Mouse (Mus musculus) forebrain, postnatal 0 days (tissue): ENCODE measurements around the gene Dnajc17. TPM values are rescaled to one million over a fixed set of nuclear protein-coding genes. Genes with fewer than 3 reads are reported as not detected.

Source experiments
- ATAC-seq: fragments of 200-750 bp; cut with Nextera tagmentation; 2 replicates; pipeline ENCODE4 v1.8.0; 2017; ENCODE audit warnings: mild to moderate bottlenecking, moderate library complexity
- DNase-seq: peaks from one replicate; pipeline ENCODE4 v3.0.0-alpha.2; 2015
- H3K27ac ChIP-seq: fragments of 300-500 bp; sonication (generic); 2 replicates; pipeline ENCODE4 v1.5.1; 2014; ENCODE audit warnings: low read depth, mild to moderate bottlenecking, antibody characterized with exemption, low read length, moderate library complexity, mixed read lengths
- H3K27me3 ChIP-seq: fragments of 300-500 bp; sonication (generic); 2 replicates; pipeline ENCODE4 v1.6.1; 2014; ENCODE audit warnings: mild to moderate bottlenecking, low read length, mixed read lengths; ENCODE audit not compliant: insufficient read depth
- H3K36me3 ChIP-seq: fragments of 300-500 bp; sonication (generic); 2 replicates; pipeline ENCODE4 v1.6.1; 2014; ENCODE audit warnings: mild to moderate bottlenecking, moderate library complexity; ENCODE audit not compliant: insufficient read depth
- H3K4me1 ChIP-seq: fragments of 300-500 bp; sonication (generic); 2 replicates; pipeline ENCODE4 v1.6.1; 2014; ENCODE audit warnings: antibody characterized with exemption; ENCODE audit not compliant: insufficient read depth
- H3K4me2 ChIP-seq: fragments of 300-500 bp; sonication (generic); 2 replicates; pipeline ENCODE4 v1.6.1; 2014; ENCODE audit warnings: low read depth, mild to moderate bottlenecking, moderate library complexity
- H3K4me3 ChIP-seq: fragments of 300-500 bp; sonication (generic); 2 replicates; pipeline ENCODE4 v1.5.1; 2014; ENCODE audit warnings: low read depth, low read length, mixed read lengths
- H3K9ac ChIP-seq: fragments of 300-500 bp; sonication (generic); 2 replicates; pipeline ENCODE4 v1.6.1; 2014; ENCODE audit warnings: mild to moderate bottlenecking
- H3K9me3 ChIP-seq: fragments of 300-500 bp; sonication (generic); 2 replicates; pipeline ENCODE4 v1.6.1; 2016; ENCODE audit warnings: low read length
- CTCF ChIP-seq: sonication (generic); IDR thresholded peaks from 2 replicates; pipeline ENCODE4 v1.5.1; 2016; ENCODE audit warnings: antibody characterized with exemption, control low read depth, low read depth
- WGBS: fragments of 180-500 bp; shearing (Covaris S2); extraction: QIAGEN DNeasy Blood & Tissue Kit; methylation state at CpG from one replicate; pipeline ENCODE4 v1.1.7; 2014; 5-methylcytosine and 5-hydroxymethylcytosine counted together
- polyA plus RNA-seq: library from polyadenylated mRNA; unstranded; fragments of >200 nt; fragmentation: Nextera tagmentation; extraction: Ambion mirVana; gene quantifications from 2 replicates; pipeline ENCODE4 v1.2.1, GENCODE M21; 2015
- total RNA-seq: library from RNA; depleted of rRNA; stranded (reverse); fragments of >200 nt; gene quantifications from 2 replicates; pipeline ENCODE4 v1.2.3, GENCODE M21; 2014

Dnajc17 gene
- total and polyA plus RNA-seq, 2 experiments from 2014 or later = 25.2 to 41.9 TPM

GRCm38 (mm10) chr2:119198934-119199333 is 9.7 kb downstream of the Dnajc17 start:
- no peak overlapping the region for H3K4me3 ChIP-seq

GRCm38 (mm10) chr2:119198049-119198448 is 10.5 kb downstream of the Dnajc17 start:
- Histone ChIP-seq H3K27ac (no peak overlapping the region), H3K4me3 (no peak overlapping the region), H3K4me1 (no peaks in the 10 kb centered on the region), H3K9ac (no peak overlapping the region), H3K36me3 (no peaks in the 10 kb centered on the region), H3K9me3 (no peaks in the 10 kb centered on the region), H3K27me3 (no peaks in the 10 kb centered on the region), H3K4me2 (no peak overlapping the region)
- DNase-seq (no peak), ATAC-seq (no peak)
- TF ChIP-seq CTCF = no peak
- WGBS = 21% methylated on average over 1 of the region's 1 CpGs

More at GRCm38 (mm10) chr2:119198934-119199333, 9.7 kb downstream of the Dnajc17 start:
- DNase-seq (no peak), ATAC-seq (peak; percentile 54; the same call in 1 of the 2 replicates)
- WGBS = 30% methylated on average over 3 of the region's 3 CpGs
- Histone ChIP-seq H3K4me1 (no peaks in the 10 kb centered on the region), H3K9ac (no peak overlapping the region), H3K27ac (no peak overlapping the region), H3K36me3 (no peaks in the 10 kb centered on the region), H3K9me3 (no peaks in the 10 kb centered on the region), H3K27me3 (no peaks in the 10 kb centered on the region), H3K4me2 (no peak overlapping the region)
- no peak for TF ChIP-seq CTCF

- DNase-seq (no peak), ATAC-seq (no peak)
- Histone ChIP-seq H3K4me2 (no peak overlapping the region), H3K27me3 (no peaks in the 10 kb centered on the region), H3K36me3 (no peaks in the 10 kb centered on the region), H3K4me3 (no peak overlapping the region), H3K9ac (no peak overlapping the region), H3K27ac (no peak overlapping the region), H3K4me1 (no peaks in the 10 kb centered on the region), H3K9me3 (no peaks in the 10 kb centered on the region)
- 82% methylated on average over 1 of the region's 1 CpGs for WGBS
- TF ChIP-seq CTCF = no peak
These were observed 11.1 kb downstream of the Dnajc17 start for GRCm38 (mm10) chr2:119197493-119197892.

GRCm38 (mm10) chr2:119196316-119197108 is 12.1 kb downstream of the Dnajc17 start:
- ATAC-seq = no peak
- Histone ChIP-seq H3K4me3 (no peak overlapping the region), H3K9me3 (no peaks in the 10 kb centered on the region), H3K9ac (no peak overlapping the region), H3K36me3 (no peaks in the 10 kb centered on the region), H3K27ac (no peak overlapping the region), H3K4me1 (no peaks in the 10 kb centered on the region), H3K27me3 (no peaks in the 10 kb centered on the region), H3K4me2 (no peak overlapping the region)
- TF ChIP-seq CTCF = no peak
- WGBS = 31% methylated on average over 4 of the region's 4 CpGs
- DNase-seq = no peak

GRCm38 (mm10) chr2:119194140-119194539 is 14.5 kb downstream of the Dnajc17 start:
- 66% methylated on average over 5 of the region's 5 CpGs for WGBS

GRCm38 (mm10) chr2:119190969-119191368 is 17.6 kb downstream of the Dnajc17 start:
- no peak for DNase-seq
- Histone ChIP-seq H3K4me3 (no peak overlapping the region), H3K9me3 (no peaks in the 10 kb centered on the region), H3K4me2 (no peak overlapping the region), H3K4me1 (no peaks in the 10 kb centered on the region), H3K9ac (no peak overlapping the region), H3K27ac (no peak overlapping the region), H3K36me3 (peaks cover 1% of the 10 kb centered on the region; the same call in 1 of the 2 replicates), H3K27me3 (no peaks in the 10 kb centered on the region)
- TF ChIP-seq CTCF = no peak
- no peak for ATAC-seq
- WGBS = 88% methylated on average over 5 of the region's 5 CpGs

More at GRCm38 (mm10) chr2:119194140-119194539, 14.5 kb downstream of the Dnajc17 start:
- H3K36me3 ChIP-seq = no peaks in the 10 kb centered on the region
- H3K4me1 ChIP-seq = no peaks in the 10 kb centered on the region
- no peak overlapping the region for H3K9ac ChIP-seq
- H3K27ac ChIP-seq = no peak overlapping the region
- DNase-seq (no peak), ATAC-seq (peak; percentile 34; the same call in 1 of the 2 replicates)
- H3K27me3 ChIP-seq = no peaks in the 10 kb centered on the region
- no peak overlapping the region for H3K4me3 ChIP-seq
- TF ChIP-seq CTCF = no peak
- H3K9me3 ChIP-seq = no peaks in the 10 kb centered on the region
- no peak overlapping the region for H3K4me2 ChIP-seq

- Histone ChIP-seq H3K36me3 (peaks cover 15% of the 10 kb centered on the region), H3K4me2 (peak overlapping the region; percentile 39), H3K4me1 (no peaks in the 10 kb centered on the region), H3K27ac (no peak overlapping the region), H3K27me3 (no peaks in the 10 kb centered on the region), H3K4me3 (peak overlapping the region; percentile 16; the same call in 1 of the 2 replicates), H3K9ac (no peak overlapping the region), H3K9me3 (no peaks in the 10 kb centered on the region)
- TF ChIP-seq CTCF = peak; percentile 84
- 7% methylated on average over 15 of the region's 15 CpGs for WGBS
- peak; percentile 93 for ATAC-seq
- DNase-seq = peak; percentile 85
These were observed 19.4 kb downstream of the Dnajc17 start for GRCm38 (mm10) chr2:119189029-119189710.
